ENCODE assay signal across 11 mouse cellular contexts in the genomic region with DNA sequence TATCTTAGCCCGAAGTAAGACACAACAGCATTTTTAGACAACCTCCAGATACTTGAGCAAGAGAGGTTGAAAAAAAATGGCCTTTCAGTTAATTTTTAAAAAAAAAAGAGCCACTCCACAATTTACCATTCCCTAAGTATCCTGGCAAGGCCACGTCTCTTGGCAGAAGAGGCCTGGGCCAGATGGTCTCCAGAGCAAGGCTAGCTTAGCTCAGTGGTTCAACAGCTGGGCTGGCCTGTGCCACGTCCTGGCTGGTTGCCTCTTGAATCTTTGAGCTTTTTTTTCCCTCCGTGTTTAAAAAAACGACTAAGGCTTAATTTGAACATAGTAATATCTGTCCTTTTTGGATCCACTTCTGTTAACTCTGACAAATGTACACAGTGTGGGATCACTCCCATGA.
DNase-seq lines count a peak whose midpoint lies in the region; ATAC-seq and TF ChIP-seq lines count a peak whose summit lies in the region.
"Had no signal": no experiment of that assay in that cellular context is flagged by ENCODE, and none has a peak within 500 bp of the region (broad histone marks: within the 10 kb centered on the region; RNA-seq: fewer than 3 reads in every experiment).

No protein-coding gene starts in this region.

- 75% methylated on average over 5 of the region's 5 CpGs for WGBS in forebrain, embryonic 14.5 days
- 58% methylated on average over 5 of the region's 5 CpGs for WGBS in forebrain, embryonic 15.5 days
- 79% methylated on average over 5 of the region's 5 CpGs for WGBS in midbrain, postnatal 0 days
- 78% methylated on average over 5 of the region's 5 CpGs for WGBS in midbrain, embryonic 16.5 days
- WGBS in hindbrain, embryonic 14.5 days, result 75% methylated on average over 5 of the region's 5 CpGs

- DNase-seq in forebrain, embryonic 14.5 days (ENCODE audit: low spot score), result peak; percentile 61
- peak; percentile 82 for DNase-seq in midbrain, postnatal 0 days (ENCODE audit: low spot score)
- DNase-seq in gastrocnemius, postnatal 25 days, result peak; percentile 72
- DNase-seq in lung, postnatal 25 days (ENCODE audit: low spot score), result peak; percentile 50
- no peak for DNase-seq in embryo, embryonic 10.5 days (ENCODE audit: low spot score)
- DNase-seq in hindbrain, embryonic 14.5 days (ENCODE audit: low spot score), result no peak
- DNase-seq: thymus, postnatal 14 days had no signal

- no peaks in the 10 kb centered on the region for H3K9me3 ChIP-seq in forebrain, embryonic 14.5 days (replicated peaks; ENCODE audit: control insufficient read depth, low read length)
- H3K9me3 ChIP-seq in forebrain, embryonic 15.5 days, result no peaks in the 10 kb centered on the region
- H3K9me3 ChIP-seq in midbrain, postnatal 0 days (ENCODE audit: low read length), result no peaks in the 10 kb centered on the region
- no peaks in the 10 kb centered on the region for H3K9me3 ChIP-seq in midbrain, embryonic 16.5 days (replicated peaks; ENCODE audit: control insufficient read depth, low read length, poor library complexity, severe bottlenecking)
- H3K9me3 ChIP-seq in hindbrain, embryonic 14.5 days (ENCODE audit: control insufficient read depth, low read length), result no peaks in the 10 kb centered on the region
- H3K9me3 ChIP-seq: hindbrain, embryonic 15.5 days had no signal

- H3K27me3 ChIP-seq in forebrain, embryonic 14.5 days (replicated peaks; ENCODE audit: control insufficient read depth, insufficient read depth, low read length), result no peaks in the 10 kb centered on the region
- no peaks in the 10 kb centered on the region for H3K27me3 ChIP-seq in forebrain, embryonic 15.5 days
- H3K27me3 ChIP-seq in midbrain, postnatal 0 days (ENCODE audit: insufficient read depth, low read length), result no peaks in the 10 kb centered on the region
- no peaks in the 10 kb centered on the region for H3K27me3 ChIP-seq in midbrain, embryonic 16.5 days (ENCODE audit: control insufficient read depth, insufficient read depth, low read depth, low read length)
- no peaks in the 10 kb centered on the region for H3K27me3 ChIP-seq in hindbrain, embryonic 14.5 days (ENCODE audit: control insufficient read depth, insufficient read depth, low read length)
- H3K27me3 ChIP-seq: hindbrain, embryonic 15.5 days had no signal

- H3K27ac ChIP-seq in forebrain, embryonic 14.5 days (ENCODE audit: low read depth, low read length), result no peak overlapping the region
- H3K27ac ChIP-seq in forebrain, embryonic 15.5 days (replicated peaks), result no peak overlapping the region
- H3K27ac ChIP-seq in midbrain, postnatal 0 days (ENCODE audit: low read depth, low read length), result no peak overlapping the region
- no peak overlapping the region for H3K27ac ChIP-seq in midbrain, embryonic 16.5 days (ENCODE audit: low read length)
- no peak overlapping the region for H3K27ac ChIP-seq in hindbrain, embryonic 14.5 days
- H3K27ac ChIP-seq: hindbrain, embryonic 15.5 days; liver, embryonic 14.5 days had no signal

- no peak overlapping the region for H3K4me3 ChIP-seq in forebrain, embryonic 14.5 days (ENCODE audit: low read depth, low read length)
- H3K4me3 ChIP-seq in forebrain, embryonic 15.5 days, result no peak overlapping the region
- no peak overlapping the region for H3K4me3 ChIP-seq in midbrain, postnatal 0 days (ENCODE audit: low read depth, low read length)
- H3K4me3 ChIP-seq in midbrain, embryonic 16.5 days (ENCODE audit: low read depth, low read length), result no peak overlapping the region
- no peak overlapping the region for H3K4me3 ChIP-seq in hindbrain, embryonic 14.5 days (replicated peaks; ENCODE audit: low read length)
- H3K4me3 ChIP-seq: hindbrain, embryonic 15.5 days had no signal

- ATAC-seq in forebrain, embryonic 14.5 days, result no peak
- no peak for ATAC-seq in forebrain, embryonic 15.5 days (replicated peaks)
- ATAC-seq in midbrain, postnatal 0 days (ENCODE audit: low FRiP score), result no peak
- no peak for ATAC-seq in midbrain, embryonic 16.5 days
- no peak for ATAC-seq in hindbrain, embryonic 14.5 days (ENCODE audit: low FRiP score)

- no peaks in the 10 kb centered on the region for H3K36me3 ChIP-seq in forebrain, embryonic 14.5 days (ENCODE audit: control insufficient read depth, insufficient read depth, low read length)
- no peaks in the 10 kb centered on the region for H3K36me3 ChIP-seq in forebrain, embryonic 15.5 days
- no peaks in the 10 kb centered on the region for H3K36me3 ChIP-seq in midbrain, postnatal 0 days (ENCODE audit: insufficient read depth, low read length)
- H3K36me3 ChIP-seq in midbrain, embryonic 16.5 days (ENCODE audit: control insufficient read depth, insufficient read depth, low read length), result no peaks in the 10 kb centered on the region
- H3K36me3 ChIP-seq in hindbrain, embryonic 14.5 days (replicated peaks; ENCODE audit: control insufficient read depth, insufficient read depth), result no peaks in the 10 kb centered on the region
- H3K36me3 ChIP-seq: hindbrain, embryonic 15.5 days had no signal

- H3K9ac ChIP-seq in forebrain, embryonic 14.5 days (ENCODE audit: low read length), result no peak overlapping the region
- H3K9ac ChIP-seq in forebrain, embryonic 15.5 days (replicated peaks), result no peak overlapping the region
- no peak overlapping the region for H3K9ac ChIP-seq in midbrain, postnatal 0 days (replicated peaks; ENCODE audit: low read length, poor library complexity, severe bottlenecking)
- H3K9ac ChIP-seq in midbrain, embryonic 16.5 days (ENCODE audit: low read depth, low read length), result no peak overlapping the region
- no peak overlapping the region for H3K9ac ChIP-seq in hindbrain, embryonic 14.5 days
- H3K9ac ChIP-seq: hindbrain, embryonic 15.5 days; liver, embryonic 14.5 days had no signal

- no peak for TF ChIP-seq CTCF in midbrain, postnatal 0 days (IDR thresholded peaks at IDR 0.05)

- H3K4me1 ChIP-seq in forebrain, embryonic 14.5 days (ENCODE audit: control insufficient read depth, insufficient read depth, low read length), result peaks cover 7% of the 10 kb centered on the region; the same call in 1 of the 2 replicates
- peaks cover 11% of the 10 kb centered on the region for H3K4me1 ChIP-seq in forebrain, embryonic 15.5 days
- H3K4me1 ChIP-seq in midbrain, postnatal 0 days (ENCODE audit: insufficient read depth, low read length), result no peaks in the 10 kb centered on the region
- no peaks in the 10 kb centered on the region for H3K4me1 ChIP-seq in midbrain, embryonic 16.5 days (ENCODE audit: control insufficient read depth, insufficient read depth, low read length)
- peaks cover 10% of the 10 kb centered on the region; the same call in 1 of the 2 replicates for H3K4me1 ChIP-seq in hindbrain, embryonic 14.5 days (replicated peaks; ENCODE audit: control insufficient read depth, insufficient read depth, low read length)

- no peak overlapping the region for H3K4me2 ChIP-seq in forebrain, embryonic 14.5 days (ENCODE audit: low read length)
- no peak overlapping the region for H3K4me2 ChIP-seq in forebrain, embryonic 15.5 days (replicated peaks)
- H3K4me2 ChIP-seq in midbrain, postnatal 0 days (ENCODE audit: low read depth, low read length, poor library complexity, severe bottlenecking), result no peak overlapping the region
- H3K4me2 ChIP-seq in midbrain, embryonic 16.5 days (ENCODE audit: low read length), result no peak overlapping the region
- H3K4me2 ChIP-seq in hindbrain, embryonic 14.5 days (replicated peaks), result no peak overlapping the region
- H3K4me2 ChIP-seq: hindbrain, embryonic 15.5 days had no signal

Comparison
In these comparisons a context has a peak if more than half of its experiments do, and no peak if none do; other contexts are left out.
1. DNase-seq: peak in forebrain, embryonic 14.5 days (single experiment), midbrain, postnatal 0 days (single experiment), gastrocnemius, postnatal 25 days (single experiment) and lung, postnatal 25 days (single experiment); none in embryo, embryonic 10.5 days (single experiment) and hindbrain, embryonic 14.5 days (single experiment).